Mouse (Mus musculus) midbrain, embryonic 16.5 days (tissue): Measurements from ENCODE around the gene Map1s. TPM values are rescaled to one million over a fixed set of nuclear protein-coding genes. Genes with fewer than 3 reads are reported as not detected.
A peak's percentile ranks its signal among the peaks of the same experiment; 100 is the strongest.

Experiments used
- ATAC-seq: fragments of 200-750 bp; cut with Nextera tagmentation; 2 replicates; pipeline ENCODE4 v1.8.0; 2017; ENCODE audit warnings: moderate TSS enrichment
- H3K27ac ChIP-seq: fragments of 300-500 bp; sonication (generic); 2 replicates; pipeline ENCODE4 v1.5.1; 2014; ENCODE audit warnings: mild to moderate bottlenecking, low read length, mixed read lengths
- H3K27me3 ChIP-seq: fragments of 300-500 bp; sonication (generic); 2 replicates; pipeline ENCODE4 v1.6.1; 2014; ENCODE audit warnings: low read depth, low read length, mixed read lengths; ENCODE audit not compliant: control insufficient read depth, insufficient read depth
- H3K36me3 ChIP-seq: fragments of 300-500 bp; sonication (generic); 2 replicates; pipeline ENCODE4 v1.6.1; 2014; ENCODE audit warnings: mild to moderate bottlenecking, low read length, moderate library complexity, mixed read lengths; ENCODE audit not compliant: control insufficient read depth, insufficient read depth
- H3K4me1 ChIP-seq: fragments of 300-500 bp; sonication (generic); 2 replicates; pipeline ENCODE4 v1.6.1; 2014; ENCODE audit warnings: mild to moderate bottlenecking, low read length, mixed read lengths; ENCODE audit not compliant: control insufficient read depth, insufficient read depth
- H3K4me2 ChIP-seq: fragments of 300-500 bp; sonication (generic); 2 replicates; pipeline ENCODE4 v1.6.1; 2014; ENCODE audit warnings: mild to moderate bottlenecking, low read length, mixed read lengths
- H3K4me3 ChIP-seq: fragments of 300-500 bp; sonication (generic); 2 replicates; pipeline ENCODE4 v1.5.1; 2014; ENCODE audit warnings: low read depth, mild to moderate bottlenecking, low read length, moderate library complexity, mixed read lengths
- H3K9ac ChIP-seq: fragments of 300-500 bp; sonication (generic); 2 replicates; pipeline ENCODE4 v1.6.1; 2014; ENCODE audit warnings: low read depth, low read length, mixed read lengths
- H3K9me3 ChIP-seq: fragments of 300-500 bp; sonication (generic); replicated peaks from 2 replicates; pipeline ENCODE4 v1.6.1; 2014; ENCODE audit warnings: mild to moderate bottlenecking, low read length, mixed read lengths; ENCODE audit not compliant: control insufficient read depth, poor library complexity, severe bottlenecking
- WGBS: fragments of 180-500 bp; shearing (Covaris S2); extraction: QIAGEN DNeasy Blood & Tissue Kit; methylation state at CpG from one replicate; pipeline ENCODE4 v1.1.7; 2014; 5-methylcytosine and 5-hydroxymethylcytosine counted together
- polyA plus RNA-seq: library from polyadenylated mRNA; unstranded; fragments of >200 nt; fragmentation: Nextera tagmentation; extraction: Ambion mirVana; gene quantifications from 2 replicates; pipeline ENCODE4 v1.2.1, GENCODE M21; 2015

Gene Map1s
- polyA plus RNA-seq, 1 experiment from 2014 or later: 65.0 TPM

GRCm38 (mm10) chr8:70873364-70873985 is 32.3 kb upstream of the Map1s start, which contains the start of gene Ccdc124:
Gene Ccdc124 (minus strand): TSS chr8:70873935.
- no peaks in the 10 kb centered on the region for H3K36me3 ChIP-seq
- H3K9me3 ChIP-seq: no peaks in the 10 kb centered on the region
- 1% methylated on average over 44 of the region's 46 CpGs for WGBS
- peak within 1 kb of the TSS; percentile 92 for H3K4me3 ChIP-seq
- peak within 1 kb of the TSS; percentile 98 for H3K4me2 ChIP-seq
- H3K27me3 ChIP-seq: no peaks in the 10 kb centered on the region
- peak within 1 kb of the TSS; percentile 85 for H3K9ac ChIP-seq
- peaks cover 24% of the 10 kb centered on the region for H3K4me1 ChIP-seq
- H3K27ac ChIP-seq: peak within 1 kb of the TSS; percentile 90
- ATAC-seq: peak; percentile 84

- H3K4me2 ChIP-seq: no peak overlapping the region
- WGBS: 94% methylated on average over 13 of the region's 13 CpGs
- no peak overlapping the region for H3K4me3 ChIP-seq
- ATAC-seq: no peak
- H3K9me3 ChIP-seq: no peaks in the 10 kb centered on the region
- no peak overlapping the region for H3K9ac ChIP-seq
- no peaks in the 10 kb centered on the region for H3K27me3 ChIP-seq
- H3K27ac ChIP-seq: no peak overlapping the region
- H3K36me3 ChIP-seq: no peaks in the 10 kb centered on the region
- peaks cover 14% of the 10 kb centered on the region for H3K4me1 ChIP-seq
Measured at GRCm38 (mm10) chr8:70874441-70874840, 31.3 kb upstream of the Map1s start.

GRCm38 (mm10) chr8:70876382-70876781 is 29.4 kb upstream of the Map1s start:
- H3K4me2 ChIP-seq: no peak overlapping the region
- H3K27me3 ChIP-seq: no peaks in the 10 kb centered on the region
- H3K4me1 ChIP-seq: peaks cover 12% of the 10 kb centered on the region
- no peak overlapping the region for H3K9ac ChIP-seq
- WGBS: 68% methylated on average over 4 of the region's 4 CpGs
- H3K27ac ChIP-seq: no peak overlapping the region
- no peaks in the 10 kb centered on the region for H3K36me3 ChIP-seq
- ATAC-seq: no peak
- H3K9me3 ChIP-seq: no peaks in the 10 kb centered on the region
- no peak overlapping the region for H3K4me3 ChIP-seq

- 43% methylated on average over 2 of the region's 2 CpGs for WGBS
Measured at GRCm38 (mm10) chr8:70878178-70878577, 27.6 kb upstream of the Map1s start.

GRCm38 (mm10) chr8:70879500-70879899 is 26.2 kb upstream of the Map1s start:
- WGBS: 48% methylated on average over 4 of the region's 4 CpGs
- Histone ChIP-seq H3K4me2 (no peak overlapping the region), H3K4me3 (no peak overlapping the region), H3K9ac (no peak overlapping the region), H3K4me1 (no peaks in the 10 kb centered on the region), H3K9me3 (no peaks in the 10 kb centered on the region), H3K36me3 (no peaks in the 10 kb centered on the region), H3K27me3 (no peaks in the 10 kb centered on the region), H3K27ac (no peak overlapping the region)
- ATAC-seq: no peak

More at GRCm38 (mm10) chr8:70878178-70878577, 27.6 kb upstream of the Map1s start:
- Histone ChIP-seq H3K9me3 (no peaks in the 10 kb centered on the region), H3K4me2 (no peak overlapping the region), H3K4me1 (0 out of 2 replicates have a peak, but pooled peaks cover 2% of the 10 kb centered on the region), H3K36me3 (no peaks in the 10 kb centered on the region), H3K9ac (no peak overlapping the region), H3K27me3 (no peaks in the 10 kb centered on the region), H3K4me3 (no peak overlapping the region), H3K27ac (no peak overlapping the region)
- ATAC-seq: no peak

- no peak overlapping the region for H3K4me2 ChIP-seq
- WGBS: 13% methylated on average over 4 of the region's 4 CpGs
- no peaks in the 10 kb centered on the region for H3K27me3 ChIP-seq
- ATAC-seq: no peak
- H3K9me3 ChIP-seq: no peaks in the 10 kb centered on the region
- no peaks in the 10 kb centered on the region for H3K36me3 ChIP-seq
- no peaks in the 10 kb centered on the region for H3K4me1 ChIP-seq
- no peak overlapping the region for H3K4me3 ChIP-seq
- H3K27ac ChIP-seq: no peak overlapping the region
- H3K9ac ChIP-seq: 0 out of 2 replicates have a peak overlapping the region, but pooled peaks have one; percentile 23
Measured at GRCm38 (mm10) chr8:70880126-70880525, 25.6 kb upstream of the Map1s start.

GRCm38 (mm10) chr8:70880546-70880945 is 25.2 kb upstream of the Map1s start:
- H3K36me3 ChIP-seq: no peaks in the 10 kb centered on the region
- 0 out of 2 replicates have a peak overlapping the region, but pooled peaks have one; percentile 23 for H3K9ac ChIP-seq
- H3K4me1 ChIP-seq: no peaks in the 10 kb centered on the region
- H3K9me3 ChIP-seq: no peaks in the 10 kb centered on the region
- no peaks in the 10 kb centered on the region for H3K27me3 ChIP-seq
- no peak for ATAC-seq
- WGBS: 38% methylated on average over 11 of the region's 11 CpGs
- H3K4me2 ChIP-seq: no peak overlapping the region
- H3K27ac ChIP-seq: no peak overlapping the region
- H3K4me3 ChIP-seq: no peak overlapping the region

- WGBS: 90% methylated on average over 4 of the region's 4 CpGs
- no peak overlapping the region for H3K27ac ChIP-seq
Measured at GRCm38 (mm10) chr8:70884186-70884585, 21.5 kb upstream of the Map1s start.

GRCm38 (mm10) chr8:70884683-70885082 is 21.0 kb upstream of the Map1s start:
- no peak for ATAC-seq
- no peak overlapping the region for H3K27ac ChIP-seq
- WGBS: 88% methylated on average over 10 of the region's 10 CpGs
- no peaks in the 10 kb centered on the region; the same call in 1 of the 2 replicates for H3K27me3 ChIP-seq
- H3K36me3 ChIP-seq: no peaks in the 10 kb centered on the region
- no peak overlapping the region for H3K9ac ChIP-seq
- H3K9me3 ChIP-seq: no peaks in the 10 kb centered on the region
- 0 out of 2 replicates have a peak, but pooled peaks cover 3% of the 10 kb centered on the region for H3K4me1 ChIP-seq
- H3K4me2 ChIP-seq: no peak overlapping the region
- no peak overlapping the region for H3K4me3 ChIP-seq

More at GRCm38 (mm10) chr8:70884186-70884585, 21.5 kb upstream of the Map1s start:
- Histone ChIP-seq H3K36me3 (no peaks in the 10 kb centered on the region), H3K4me3 (no peak overlapping the region), H3K27me3 (no peaks in the 10 kb centered on the region; the same call in 1 of the 2 replicates), H3K4me2 (no peak overlapping the region), H3K9ac (no peak overlapping the region), H3K9me3 (no peaks in the 10 kb centered on the region), H3K4me1 (0 out of 2 replicates have a peak, but pooled peaks cover 3% of the 10 kb centered on the region)
- ATAC-seq: no peak
